Mouse (Mus musculus) testis, adult 2 months (tissue): ENCODE data around the gene Gm5346. TPM values are rescaled to one million over a fixed set of nuclear protein-coding genes. Genes with fewer than 3 reads are reported as not detected.
A peak's percentile ranks its signal among the peaks of the same experiment; 100 is the strongest.
"Not testable (repeated sequence)": the region's sequence is repeated elsewhere in the genome, so short reads cannot be mapped to it uniquely, and the experiment has no call there.

Source experiments
- H3K27ac ChIP-seq: fragments of 200-500 bp; 2 replicates; pipeline ENCODE4 v1.5.1; 2012; ENCODE audit warnings: low read depth, low read length; ENCODE audit not compliant: control insufficient read depth, insufficient read depth
- H3K27me3 ChIP-seq: fragments of 200-500 bp; 2 replicates; pipeline ENCODE4 v1.6.1; 2012; ENCODE audit warnings: mild to moderate bottlenecking, low read length, moderate library complexity; ENCODE audit not compliant: control insufficient read depth, insufficient read depth
- H3K36me3 ChIP-seq: fragments of 200-500 bp; 2 replicates; pipeline ENCODE4 v1.6.1; 2012; ENCODE audit warnings: mild to moderate bottlenecking, low read length; ENCODE audit not compliant: control insufficient read depth, insufficient read depth
- H3K4me1 ChIP-seq: fragments of 200-500 bp; 2 replicates; pipeline ENCODE4 v1.6.1; 2012; ENCODE audit warnings: low read length; ENCODE audit not compliant: control insufficient read depth, insufficient read depth
- H3K4me3 ChIP-seq: fragments of 200-500 bp; 2 replicates; pipeline ENCODE4 v1.5.1; 2012; ENCODE audit warnings: low read depth, mild to moderate bottlenecking, low read length, moderate library complexity, mixed read lengths; ENCODE audit not compliant: control insufficient read depth
- CTCF ChIP-seq: fragments of 200-500 bp; IDR thresholded peaks from 2 replicates; pipeline ENCODE4 v1.5.1; 2012; ENCODE audit warnings: low read depth, mild to moderate bottlenecking, inconsistent platforms, low read length, moderate library complexity; ENCODE audit not compliant: control insufficient read depth, insufficient read depth, insufficient replicate concordance
- POLR2A ChIP-seq: fragments of 200-500 bp; IDR thresholded peaks from 2 replicates; pipeline ENCODE4 v1.6.1; 2012; ENCODE audit warnings: low read depth, mild to moderate bottlenecking, inconsistent platforms, low read length, moderate library complexity; ENCODE audit not compliant: control insufficient read depth
- polyA plus RNA-seq: library from polyadenylated mRNA; depleted of rRNA; stranded (reverse); fragments of >200 nt; gene quantifications from 2 replicates; pipeline ENCODE4 v1.2.3, GENCODE M21; 2012; rRNA removed

Gm5346 gene
- polyA plus RNA-seq = 3.1 and 4.5 TPM in 2 replicates

- Histone ChIP-seq H3K27ac (no peak within 1 kb of the TSS), H3K36me3 (no peaks in the 10 kb centered on the region), H3K4me3 (no peak within 1 kb of the TSS), H3K27me3 (no peaks in the 10 kb centered on the region), H3K4me1 (no peaks in the 10 kb centered on the region)
- TF ChIP-seq CTCF = no peak
- no peak for TF ChIP-seq POLR2A
Measured at GRCm38 (mm10) chr8:43627176-43627575, at the start of gene Gm5346. TSS of gene Gm5346 (minus strand) at chr8:43627276.

GRCm38 (mm10) chr8:43616046-43616445 is 11.0 kb downstream of the Gm5346 start:
- TF ChIP-seq CTCF = no peak
- no peak for TF ChIP-seq POLR2A
- no peaks in the 10 kb centered on the region for H3K27me3 ChIP-seq
- no peak overlapping the region for H3K27ac ChIP-seq
- H3K4me3 ChIP-seq = no peak overlapping the region
- H3K4me1 ChIP-seq = no peaks in the 10 kb centered on the region
- H3K36me3 ChIP-seq = no peaks in the 10 kb centered on the region

- H3K36me3 ChIP-seq, H3K27ac ChIP-seq, H3K27me3 ChIP-seq, H3K4me3 ChIP-seq, H3K4me1 ChIP-seq: not testable (repeated sequence)
Measured at GRCm38 (mm10) chr8:43603657-43604056, 23.4 kb downstream of the Gm5346 start.

GRCm38 (mm10) chr8:43603166-43603565 is 23.9 kb downstream of the Gm5346 start:
- H3K4me3 ChIP-seq, H3K4me1 ChIP-seq, H3K27ac ChIP-seq, H3K27me3 ChIP-seq, H3K36me3 ChIP-seq: not testable (repeated sequence)

GRCm38 (mm10) chr8:43576607-43577006 is 50.5 kb downstream of the Gm5346 start, which contains the start of gene Adam26a:
TSS of gene Adam26a (minus strand) at chr8:43576707.
- H3K4me1 ChIP-seq, H3K36me3 ChIP-seq, H3K27ac ChIP-seq, H3K27me3 ChIP-seq: not testable (repeated sequence)
- peak within 1 kb of the TSS; percentile 36 for H3K4me3 ChIP-seq

Other genes with a start within 250 kb of the Gm5346 start
- 4.2 and 6.7 TPM in 2 replicates for gene Adam26b, start 99.2 kb downstream of the Gm5346 start, polyA plus RNA-seq
- gene Adam26a, start 50.6 kb downstream of the Gm5346 start, polyA plus RNA-seq = 19.2 and 28.0 TPM in 2 replicates
- 8.3 and 12.5 TPM in 2 replicates for gene Adam34, start 82.8 kb upstream of the Gm5346 start, polyA plus RNA-seq